Mouse (Mus musculus) right cerebral cortex, postnatal 4 days (tissue): ENCODE measurements at regions not wholly inside any gene's neighbourhood (a gene's known extent, or its start where the extent isn't known, plus 50 kb on each side); places are given as distances from the start of the nearest gene placed in this dataset.

ENCODE experiments used
- DNase-seq: peaks from one replicate; pipeline ENCODE4 v3.0.0-alpha.2; 2022

GRCm38 (mm10) chrX:12219474-12219873 lies 59.3 kb upstream of the Bcor start:
- no peak for DNase-seq

DNA sequence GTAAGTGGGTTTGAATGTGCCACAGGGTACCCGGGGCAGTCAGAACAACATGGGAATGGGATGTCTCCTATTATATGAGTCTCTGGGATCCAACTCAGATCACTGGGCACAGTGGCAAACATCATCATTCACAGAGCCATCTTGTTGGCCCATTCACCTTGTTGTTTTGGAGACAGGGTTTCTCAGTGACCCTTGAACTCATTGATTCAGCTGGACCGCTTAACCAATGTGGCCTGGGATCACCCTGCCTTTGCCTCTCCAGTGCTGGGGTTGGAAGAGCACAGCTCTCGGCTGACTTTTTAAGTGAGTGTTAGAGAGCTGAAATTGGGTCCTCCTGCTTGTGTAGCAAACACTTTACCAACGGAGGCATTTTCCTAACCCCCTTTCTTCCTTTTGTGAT lies 64.2 kb upstream of the Bcor start:
- no peak for DNase-seq

GRCm38 (mm10) chrX:12225116-12225891 lies 65.1 kb upstream of the Bcor start:
- peak; percentile 3 for DNase-seq

DNA sequence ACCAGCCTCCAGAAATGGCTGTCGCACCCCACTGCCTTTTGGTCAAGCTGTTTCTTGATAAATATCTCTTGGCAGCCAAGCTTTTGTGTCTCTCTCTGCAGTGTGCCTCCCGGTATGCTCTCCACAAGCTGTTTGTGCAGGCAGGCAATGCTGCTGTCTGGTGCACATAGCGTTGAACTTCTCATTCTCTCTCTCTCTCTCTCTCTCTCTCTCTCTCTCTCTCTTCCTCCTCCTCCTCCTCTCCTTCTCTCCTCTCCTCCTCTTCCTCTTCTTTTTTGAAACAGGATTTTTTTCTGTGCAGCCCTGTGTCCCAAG lies 65.7 kb upstream of the Bcor start:
- no peak for DNase-seq

DNA sequence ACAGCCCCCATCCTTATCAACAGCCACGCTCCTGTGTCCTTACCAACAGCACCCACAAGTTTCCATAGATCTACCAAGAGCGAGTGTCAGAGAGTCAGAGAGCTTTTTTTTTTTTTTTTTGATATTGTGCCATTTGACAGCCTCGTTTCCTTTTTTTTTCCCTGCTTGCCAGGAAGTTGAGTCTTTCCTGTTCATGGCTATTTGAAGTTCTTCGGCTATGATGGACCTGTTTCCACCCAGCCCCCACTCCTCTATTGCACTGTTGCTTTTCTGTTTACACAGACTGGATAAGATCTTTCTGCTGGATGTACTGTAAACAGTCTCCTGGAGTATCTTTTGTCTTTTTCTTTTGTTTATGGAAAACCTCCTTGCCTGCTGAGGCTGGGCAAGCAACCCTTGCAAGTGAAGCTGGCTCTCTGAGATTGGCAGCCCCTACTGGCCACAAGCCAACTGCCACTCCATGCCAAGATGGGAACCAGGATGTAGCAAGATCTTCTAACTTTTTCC lies 80.4 kb upstream of the Bcor start:
- peak; percentile 35 for DNase-seq

- DNase-seq: no peak
These were observed 81.6 kb upstream of the Bcor start for GRCm38 (mm10) chrX:12241751-12242150.

GRCm38 (mm10) chrX:12249071-12249470 lies 88.9 kb upstream of the Bcor start:
- no peak for DNase-seq

GRCm38 (mm10) chrX:12249911-12250310 lies 89.8 kb upstream of the Bcor start:
- no peak for DNase-seq

DNA sequence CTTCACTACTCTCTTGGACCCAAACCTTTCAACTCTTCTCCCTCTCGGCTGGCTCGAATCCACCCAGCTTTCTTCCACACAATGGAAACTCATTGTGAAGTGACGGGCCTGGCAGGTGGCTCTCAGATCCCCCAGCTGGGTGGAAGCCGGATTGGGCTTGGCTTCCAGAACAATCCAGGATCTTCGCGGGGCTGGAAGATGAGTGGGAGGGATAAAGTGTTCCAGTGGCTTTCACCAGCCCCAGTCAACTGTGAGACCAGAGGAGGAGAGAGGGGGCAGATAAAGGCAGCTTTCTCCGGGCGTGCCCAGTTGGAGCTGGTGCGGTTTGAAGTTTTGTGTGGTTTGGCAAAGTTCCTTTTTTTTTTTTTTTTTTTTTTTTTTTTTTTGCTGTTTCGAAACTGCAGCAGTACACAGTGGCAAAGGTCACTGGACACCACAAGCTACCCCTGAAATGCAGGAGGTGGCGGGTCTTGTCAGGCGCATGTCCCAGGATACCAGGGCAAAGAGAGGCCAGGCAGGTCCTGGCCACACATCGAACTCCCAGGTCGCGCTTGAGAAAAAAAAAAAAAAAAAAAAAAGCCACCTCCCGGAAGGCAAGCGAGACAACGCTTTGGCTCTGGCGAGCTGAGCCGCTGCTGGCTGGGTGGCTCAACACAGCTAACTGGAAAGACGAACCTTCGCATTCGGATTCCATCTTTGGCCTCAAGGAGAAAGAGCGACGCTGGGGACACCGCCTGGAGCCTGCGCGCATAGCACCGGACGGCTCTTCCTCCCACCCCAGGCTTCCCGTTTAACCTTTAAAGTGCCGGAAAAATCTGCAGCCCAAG lies 91.9 kb upstream of the Bcor start:
- peak; percentile 56 for DNase-seq

- no peak for DNase-seq
These were observed 92.5 kb upstream of the Bcor start for GRCm38 (mm10) chrX:12252680-12253021.

DNA sequence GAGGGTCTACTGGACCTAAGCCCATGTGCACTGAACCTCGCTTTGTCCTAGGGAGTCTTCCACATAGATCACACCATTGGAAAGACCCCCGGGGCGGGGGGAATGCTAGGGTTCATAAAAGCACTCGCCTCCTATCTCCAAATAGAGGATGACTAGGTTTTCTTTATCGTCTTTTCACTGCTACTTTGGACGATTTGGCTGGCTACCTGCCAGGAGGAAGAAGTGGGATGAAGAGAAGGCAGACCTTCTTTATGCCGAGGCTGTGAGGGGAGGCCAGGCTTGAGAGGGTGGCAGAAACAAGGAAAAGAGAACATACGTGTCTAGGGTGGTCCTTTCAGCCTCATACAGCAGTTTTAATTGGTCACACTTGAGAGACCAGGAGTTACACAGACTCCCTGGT lies 96.6 kb upstream of the Bcor start:
- DNase-seq: no peak

DNA sequence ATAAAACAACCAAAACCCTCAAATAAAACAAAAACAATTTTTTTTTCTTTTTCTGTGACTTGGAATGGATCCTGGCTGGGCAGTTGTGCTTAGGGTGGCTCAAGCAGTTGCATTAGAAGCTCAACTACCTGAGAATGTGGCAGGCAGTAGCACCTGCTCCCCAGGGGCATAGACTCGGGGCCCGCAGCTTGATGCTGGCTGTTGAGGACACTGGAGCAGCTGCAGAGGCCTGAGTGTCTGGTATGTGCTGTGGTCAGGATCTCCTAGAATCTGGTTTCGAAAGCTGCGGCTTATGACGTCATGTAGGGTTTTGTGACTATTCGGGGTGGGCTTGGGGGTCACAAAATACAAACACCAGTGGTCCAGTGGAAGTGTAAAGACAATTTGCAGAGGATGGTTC lies 103.7 kb upstream of the Bcor start:
- DNase-seq: no peak

- no peak for DNase-seq
These were observed 124.6 kb upstream of the Bcor start for GRCm38 (mm10) chrX:12284741-12285140.

- DNase-seq: no peak
These were observed 125.0 kb upstream of the Bcor start for GRCm38 (mm10) chrX:12285141-12285540.

DNA sequence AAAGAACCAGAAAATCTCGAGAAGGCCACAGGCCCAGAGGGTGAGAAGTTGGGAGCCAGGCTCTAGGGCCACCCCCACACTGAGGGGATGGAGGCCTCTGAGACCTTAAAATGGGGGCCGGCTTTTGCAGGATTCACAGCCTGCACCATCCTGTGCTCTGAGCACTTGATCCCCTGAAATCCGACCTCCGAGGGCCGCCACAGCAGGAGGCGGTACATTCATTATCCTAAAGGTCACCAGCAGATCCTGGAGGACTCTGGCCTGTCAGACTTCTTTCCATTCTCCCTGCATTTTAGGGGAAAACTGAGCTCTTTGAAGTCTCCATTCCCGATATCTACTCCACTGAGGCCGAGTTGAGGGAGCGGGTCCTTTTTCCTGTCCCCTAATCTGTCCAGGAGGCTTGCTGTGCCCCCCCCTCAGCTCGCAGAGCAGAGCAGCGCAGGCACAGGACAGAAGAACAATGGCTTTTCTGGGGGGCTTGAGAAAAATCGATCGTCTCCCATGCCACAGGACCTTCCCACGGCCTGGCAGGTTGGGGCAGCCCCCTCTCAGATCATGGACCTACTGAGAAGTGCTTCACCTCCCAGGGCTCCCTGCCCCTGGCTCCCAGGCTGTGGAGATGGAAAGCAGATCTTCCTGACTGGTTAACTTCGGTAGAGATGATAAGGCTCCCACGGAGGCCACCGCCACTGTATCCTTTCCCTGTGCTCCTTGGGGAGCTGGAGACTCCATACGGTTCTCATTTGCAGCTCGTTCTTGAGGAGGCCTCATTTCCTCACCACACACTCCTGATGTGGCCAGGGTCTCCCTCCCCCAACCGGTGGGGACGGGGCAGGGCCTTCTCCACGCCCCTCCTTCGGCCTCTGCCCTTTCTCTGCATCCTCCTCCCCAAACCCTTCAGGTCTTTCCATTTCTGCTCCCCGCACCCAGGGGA lies 126.1 kb upstream of the Bcor start:
- no peak for DNase-seq

DNA sequence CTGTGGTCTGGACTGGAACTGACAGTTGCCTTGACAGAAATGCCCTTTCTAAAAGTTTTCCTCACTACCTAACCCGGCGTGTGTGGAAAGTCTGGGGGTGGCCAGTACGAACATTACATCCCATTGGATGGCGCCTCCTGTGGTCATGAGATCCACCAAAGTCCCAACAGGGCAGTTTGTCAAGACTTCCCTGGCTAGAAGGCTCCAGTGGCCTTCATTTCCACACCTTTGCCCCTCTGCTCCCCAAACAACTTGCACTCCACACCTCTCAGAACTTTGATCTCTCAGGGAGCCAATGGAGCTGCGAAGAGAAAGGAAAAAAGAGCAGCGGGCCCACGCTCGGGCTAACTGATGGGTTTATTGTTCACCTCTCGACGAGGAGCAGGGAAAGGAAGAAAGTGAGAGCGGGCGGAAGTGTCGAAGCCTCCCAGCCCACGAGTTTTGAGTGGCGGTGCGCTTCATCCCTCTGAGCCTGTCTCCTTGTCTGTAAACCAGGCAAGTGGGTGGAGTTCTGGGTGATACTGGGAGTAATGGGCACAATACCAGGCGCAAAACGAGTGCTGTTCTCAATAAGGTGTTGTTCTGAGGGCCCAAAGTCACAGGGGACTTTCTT lies 126.9 kb upstream of the Bcor start:
- DNase-seq: no peak

- peak; percentile 7 for DNase-seq
These were observed 127.8 kb upstream of the Bcor start for GRCm38 (mm10) chrX:12287656-12288561.

GRCm38 (mm10) chrX:12288562-12289117 lies 128.5 kb upstream of the Bcor start:
- DNase-seq: no peak

GRCm38 (mm10) chrX:12293146-12293545 lies 133.0 kb upstream of the Bcor start:
- DNase-seq: no peak

GRCm38 (mm10) chrX:12294452-12294851 lies 134.3 kb upstream of the Bcor start:
- DNase-seq: no peak

DNA sequence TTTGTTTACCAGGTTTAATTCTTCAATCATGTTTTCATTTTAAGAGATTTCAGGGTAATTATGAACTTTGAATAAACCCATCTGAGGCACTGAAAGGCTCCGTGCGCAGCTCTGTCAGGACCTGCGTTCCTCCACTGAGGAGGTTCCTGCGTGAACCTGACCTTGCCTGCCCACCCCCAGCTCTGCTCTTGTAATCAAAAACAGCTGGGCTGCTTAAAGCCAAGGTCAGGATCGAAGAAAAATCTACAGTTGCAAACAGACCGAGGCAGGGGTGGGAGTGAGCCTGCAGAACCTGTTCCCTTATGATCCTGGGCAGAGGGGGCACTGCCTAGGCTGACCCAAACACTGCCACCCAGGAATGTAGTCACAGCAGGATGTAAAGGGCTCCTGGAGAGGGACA lies 134.8 kb upstream of the Bcor start:
- DNase-seq: no peak
